Comparison of ENCODE assay signal across 23 mouse cellular contexts in genomic region chr3:36387431-36387830, GRCm38 (mm10).
"Had no signal": no experiment of that assay in that cellular context is flagged by ENCODE, and none has a peak within 500 bp of the region (broad histone marks: within the 10 kb centered on the region; RNA-seq: fewer than 3 reads in every experiment).

No protein-coding gene starts in this region.

- H3K4me1 ChIP-seq: embryonic facial prominence, embryonic 10.5 days; embryonic facial prominence, embryonic 12.5 days; embryonic facial prominence, embryonic 13.5 days; embryonic facial prominence, embryonic 15.5 days; forebrain, embryonic 10.5 days; forebrain, embryonic 12.5 days; forebrain, embryonic 13.5 days; forebrain, embryonic 15.5 days; heart, embryonic 12.5 days had no signal

- H3K27me3 ChIP-seq: embryonic facial prominence, embryonic 12.5 days; embryonic facial prominence, embryonic 13.5 days; embryonic facial prominence, embryonic 15.5 days; forebrain, embryonic 12.5 days; forebrain, embryonic 13.5 days; forebrain, embryonic 15.5 days; heart, embryonic 12.5 days had no signal

- H3K27ac ChIP-seq: embryonic facial prominence, embryonic 10.5 days; embryonic facial prominence, embryonic 12.5 days; embryonic facial prominence, embryonic 13.5 days; embryonic facial prominence, embryonic 15.5 days; forebrain, embryonic 10.5 days; forebrain, embryonic 12.5 days; forebrain, embryonic 13.5 days; forebrain, embryonic 15.5 days; gastrocnemius, adult 2 months; heart, adult 2 months had no signal

- H3K36me3 ChIP-seq: embryonic facial prominence, embryonic 10.5 days; embryonic facial prominence, embryonic 12.5 days; embryonic facial prominence, embryonic 13.5 days; embryonic facial prominence, embryonic 15.5 days; forebrain, embryonic 10.5 days; forebrain, embryonic 12.5 days; forebrain, embryonic 15.5 days; heart, embryonic 12.5 days had no signal

- H3K9me3 ChIP-seq: embryonic facial prominence, embryonic 10.5 days; embryonic facial prominence, embryonic 13.5 days; embryonic facial prominence, embryonic 15.5 days; forebrain, embryonic 10.5 days; forebrain, embryonic 12.5 days; forebrain, embryonic 13.5 days; forebrain, embryonic 15.5 days; heart, embryonic 12.5 days had no signal

- H3K4me3 ChIP-seq: embryonic facial prominence, embryonic 10.5 days; embryonic facial prominence, embryonic 12.5 days; embryonic facial prominence, embryonic 13.5 days; embryonic facial prominence, embryonic 15.5 days; erythroblast, embryonic 14.5 days; forebrain, embryonic 10.5 days; forebrain, embryonic 12.5 days; forebrain, embryonic 13.5 days; forebrain, embryonic 15.5 days; gastrocnemius, adult 2 months; heart, adult 2 months; heart, embryonic 12.5 days had no signal

- DNase-seq: cerebellum, adult 9-11 months; cerebellum, postnatal 10 days; cerebellum, postnatal 14 days; cerebellum, postnatal 25 days; cerebellum, postnatal 36 days; embryo, embryonic 11 days; forebrain, postnatal 0 days; gastrocnemius, adult 2 months; gastrocnemius, postnatal 10 days; gastrocnemius, postnatal 14 days; gastrocnemius, postnatal 36 days; heart, adult 18-20 months; heart, adult 2 months had no signal
